Mouse (Mus musculus) gastrocnemius, postnatal 25 days (tissue): Measurements from ENCODE around the gene Pla2g4e. TPM values are rescaled to one million over a fixed set of nuclear protein-coding genes. Genes with fewer than 3 reads are reported as not detected.
A peak's percentile ranks its signal among the peaks of the same experiment; 100 is the strongest.

Experiments used
- DNase-seq: peaks from one replicate; pipeline ENCODE4 v3.0.0; 2022
- total RNA-seq, 2 experiments: library from RNA; stranded (reverse); gene quantifications; 1 replicate in 1 of 2; 2 replicates in 1 of 2; pipeline ENCODE4 v1.2.3; 2021

Gene Pla2g4e
- total RNA-seq, 2 experiments from 2014 or later: 26.9 to 28.8 TPM

DNA sequence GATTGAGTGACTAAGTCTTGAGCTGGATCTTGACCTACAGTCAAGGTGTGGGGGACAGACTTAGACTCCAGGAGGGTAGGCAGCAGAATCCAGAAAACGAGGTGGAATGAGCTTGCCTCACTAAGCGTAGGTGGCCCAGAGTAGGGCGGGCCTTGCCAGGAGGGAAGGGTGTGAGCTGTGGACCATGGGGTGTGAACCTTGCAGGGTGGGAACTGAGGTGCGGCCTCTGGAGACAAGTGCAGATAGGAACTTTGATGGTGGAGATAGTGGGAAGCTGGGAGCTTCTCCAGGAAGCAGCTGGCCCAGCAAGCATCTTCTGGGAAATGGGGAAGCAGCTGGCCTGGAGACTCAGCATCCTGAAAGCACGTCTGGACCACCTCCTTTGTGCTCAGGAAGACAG lies 7.4 kb downstream of the Pla2g4e start:
- no peak for DNase-seq

DNA sequence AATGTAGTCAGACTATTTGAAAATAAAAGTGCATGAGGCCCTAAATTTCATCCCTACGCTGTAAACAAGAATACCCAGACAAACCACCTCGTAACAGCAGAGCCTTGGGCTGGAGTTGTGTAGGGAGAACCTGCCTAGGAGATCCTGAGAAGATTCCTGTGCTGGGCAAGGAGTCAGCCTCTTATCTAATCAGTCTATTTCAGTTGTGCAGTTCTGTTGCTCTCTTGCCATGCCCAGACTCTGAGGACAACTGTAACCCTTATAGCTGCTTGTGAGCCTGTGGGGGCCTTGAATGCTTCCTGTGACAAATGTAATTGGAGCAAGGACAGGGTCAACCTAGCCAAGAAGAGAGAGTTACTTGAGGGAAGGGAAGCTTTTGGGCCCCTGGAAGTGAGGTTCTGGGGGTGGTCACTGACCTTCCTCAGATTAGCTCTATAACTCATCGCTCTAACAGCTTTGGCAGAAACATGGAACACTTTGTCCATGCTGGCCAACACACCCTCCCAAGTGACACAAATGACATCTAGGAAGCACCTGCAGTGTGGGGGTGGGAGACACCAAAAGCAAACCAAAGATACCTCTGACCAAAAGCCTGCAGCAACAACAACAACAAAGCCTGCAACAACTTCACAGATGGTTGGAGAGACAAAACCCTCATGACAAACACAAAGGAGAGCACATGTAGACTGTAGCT lies 9.0 kb downstream of the Pla2g4e start:
- peak; percentile 53 for DNase-seq

DNA sequence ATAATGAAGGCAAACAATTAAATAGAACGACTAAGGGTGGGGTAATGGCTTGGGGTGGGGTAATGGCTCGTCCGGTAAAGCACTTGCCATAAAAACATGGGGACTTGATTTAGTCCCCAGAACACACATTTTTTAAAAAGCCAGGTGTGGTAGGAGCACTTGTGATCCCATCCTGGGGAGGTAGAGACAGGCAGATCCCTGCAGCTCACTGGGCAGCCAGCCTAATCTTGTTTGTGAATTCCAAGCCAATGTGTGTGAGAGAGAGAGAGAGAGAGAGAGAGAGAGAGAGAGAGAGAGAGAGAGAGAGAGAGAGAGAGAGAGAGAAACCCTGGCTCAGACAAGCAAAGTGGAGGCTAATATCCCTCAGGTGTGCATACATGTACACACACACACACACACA lies 9.8 kb downstream of the Pla2g4e start:
- no peak for DNase-seq

DNA sequence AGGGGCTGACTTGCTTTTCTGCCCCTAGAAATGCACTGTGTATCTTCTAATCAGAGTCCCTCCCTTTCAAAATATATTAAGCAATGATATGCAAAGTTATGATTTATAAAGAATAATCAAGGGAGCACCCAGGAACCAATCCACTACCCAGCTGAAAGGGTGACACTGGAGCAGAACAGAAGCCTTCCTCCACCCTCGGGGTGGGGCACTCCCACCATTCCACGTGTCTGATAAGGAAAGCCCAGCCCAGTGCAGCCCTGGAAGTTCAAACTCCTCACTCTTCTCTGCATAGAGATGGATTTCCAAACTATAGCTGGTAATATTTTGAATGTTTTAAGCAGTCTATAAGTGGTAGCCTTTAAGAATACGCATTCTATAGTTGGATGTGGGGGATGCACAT lies 13.5 kb downstream of the Pla2g4e start:
- no peak for DNase-seq

DNA sequence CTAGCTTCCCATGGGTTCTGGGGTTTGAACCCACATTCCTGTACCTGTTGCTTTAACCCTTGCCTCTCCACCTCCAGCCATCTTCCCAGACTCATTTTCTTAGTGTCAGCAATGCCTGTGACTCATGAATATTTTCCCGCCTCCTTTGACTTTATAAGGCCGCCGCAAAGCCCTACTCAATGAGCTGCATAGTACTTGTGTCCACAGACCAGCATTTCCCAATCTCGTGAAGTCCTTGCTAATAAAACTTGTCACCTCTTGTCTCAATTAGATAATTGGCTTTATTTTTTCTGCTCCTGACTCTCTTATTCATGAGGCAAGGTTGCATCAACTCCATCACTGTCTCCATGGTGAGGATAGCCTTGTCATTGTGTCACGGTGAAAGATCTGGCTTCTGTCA lies 30.5 kb downstream of the Pla2g4e start:
- no peak for DNase-seq

DNA sequence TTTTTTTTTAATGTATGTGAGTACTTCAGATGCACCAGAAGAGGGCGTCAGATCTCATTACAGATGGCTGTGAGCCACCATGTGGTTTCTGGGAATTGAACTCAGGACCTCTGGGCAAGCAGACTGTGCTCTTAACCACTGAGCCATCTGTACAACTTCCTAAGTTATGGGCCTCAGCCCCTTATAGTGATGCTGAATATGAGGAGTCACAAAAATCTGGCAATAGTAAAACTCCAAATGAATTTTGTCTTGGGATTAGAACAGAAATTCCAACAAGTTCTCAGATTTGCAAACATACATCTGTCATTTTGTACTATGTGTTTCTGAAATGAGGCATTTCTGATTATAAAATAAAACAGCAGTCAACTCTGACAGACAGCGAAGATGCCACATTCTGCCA lies 33.7 kb downstream of the Pla2g4e start:
- DNase-seq: no peak

DNA sequence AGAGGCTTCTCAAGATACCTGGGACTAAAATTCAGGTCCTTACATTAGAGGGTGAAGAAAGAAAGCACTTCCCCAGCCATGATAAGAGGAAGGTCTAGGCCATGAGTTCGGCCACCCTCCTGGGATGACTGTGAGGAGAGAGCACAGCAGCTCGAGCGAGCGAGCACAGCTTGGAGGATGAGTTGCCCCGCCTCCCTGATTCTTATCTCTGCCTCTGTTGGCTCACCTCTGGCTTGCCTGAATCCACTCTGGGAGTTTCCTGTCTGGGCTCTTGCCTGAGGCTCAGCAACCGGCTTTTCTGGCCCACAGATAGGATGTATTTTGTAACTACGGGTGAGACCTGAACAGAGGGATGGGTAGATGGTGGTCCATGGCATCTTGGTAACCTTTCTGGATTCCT lies 37.2 kb downstream of the Pla2g4e start:
- DNase-seq: no peak

DNA sequence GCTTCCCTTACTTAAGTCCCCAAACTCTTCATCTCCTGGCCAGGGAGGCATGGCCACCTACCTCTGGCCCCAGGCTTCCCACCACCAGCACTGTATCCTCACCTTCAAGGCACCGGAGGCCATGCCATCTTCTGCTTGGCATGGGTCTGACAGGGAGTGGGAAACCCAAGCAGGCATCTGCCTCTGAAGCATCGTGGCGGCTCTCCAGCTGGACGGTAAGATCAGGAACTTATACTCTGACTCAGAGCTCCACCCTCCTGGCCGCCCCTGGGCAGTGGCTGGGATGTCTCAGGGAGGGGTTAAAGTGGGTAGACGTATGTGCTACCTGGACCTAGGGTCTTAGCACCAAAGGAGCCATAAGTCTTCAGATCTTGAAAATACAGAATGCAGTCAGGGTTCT lies 38.1 kb downstream of the Pla2g4e start:
- peak; percentile 73 for DNase-seq

DNA sequence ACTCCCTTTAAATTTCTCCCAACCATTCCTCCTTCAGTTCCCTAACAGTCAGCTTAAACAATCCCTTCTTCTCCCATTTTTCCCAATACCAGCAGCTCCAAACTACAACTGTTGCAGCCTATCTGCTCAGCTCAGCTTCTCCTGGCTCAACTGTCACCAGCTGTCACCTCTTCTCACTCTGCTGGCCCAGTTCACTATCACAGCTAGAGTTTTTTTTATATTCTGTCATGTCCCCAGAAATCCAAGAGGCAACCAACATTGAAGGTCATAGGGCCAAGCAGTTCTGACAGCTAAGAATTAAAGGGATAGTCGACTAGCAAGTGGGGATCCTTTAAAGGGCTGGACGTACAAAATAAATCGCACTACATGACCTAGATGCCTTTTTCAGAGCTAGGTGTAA lies 41.4 kb downstream of the Pla2g4e start:
- DNase-seq: peak; percentile 56

DNA sequence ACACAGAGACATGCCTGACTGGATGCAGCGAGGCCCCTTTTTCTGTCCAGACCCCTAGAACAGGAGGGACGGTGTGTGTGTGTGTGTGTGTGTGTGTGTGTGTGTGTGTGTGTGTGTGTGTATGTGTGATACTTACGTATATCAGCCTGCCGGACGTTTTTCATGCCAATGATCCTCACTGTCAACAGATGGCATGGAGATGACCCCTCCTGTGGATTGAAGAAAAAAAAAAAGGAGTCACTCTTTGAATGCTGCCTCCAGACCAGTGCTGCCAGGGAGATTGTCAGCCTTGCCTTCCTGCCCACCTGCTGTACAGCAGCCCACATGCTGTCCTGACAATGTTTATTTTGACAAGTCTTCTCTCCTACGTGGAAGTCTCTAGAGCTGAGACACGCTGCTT lies 45.1 kb downstream of the Pla2g4e start:
- DNase-seq: no peak

DNA sequence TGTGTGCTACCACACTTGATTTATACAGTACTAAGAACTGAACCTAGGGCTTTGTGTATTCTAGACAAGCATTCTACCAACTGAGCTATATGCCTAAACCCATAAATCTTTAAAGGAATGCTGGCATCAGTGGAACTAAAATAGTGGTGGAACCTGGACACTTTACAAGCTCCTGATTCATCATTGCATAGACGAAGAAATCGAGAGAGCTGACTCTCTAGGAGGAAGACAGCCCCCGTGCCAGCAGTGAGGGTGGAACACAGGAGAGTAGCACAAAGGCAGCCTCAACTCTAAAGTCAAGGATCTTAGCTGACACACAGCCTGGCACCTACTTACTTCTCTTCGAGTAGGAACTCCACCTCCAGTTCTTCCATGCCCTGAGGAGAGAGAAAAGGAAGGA lies 57.0 kb downstream of the Pla2g4e start:
- DNase-seq: no peak

DNA sequence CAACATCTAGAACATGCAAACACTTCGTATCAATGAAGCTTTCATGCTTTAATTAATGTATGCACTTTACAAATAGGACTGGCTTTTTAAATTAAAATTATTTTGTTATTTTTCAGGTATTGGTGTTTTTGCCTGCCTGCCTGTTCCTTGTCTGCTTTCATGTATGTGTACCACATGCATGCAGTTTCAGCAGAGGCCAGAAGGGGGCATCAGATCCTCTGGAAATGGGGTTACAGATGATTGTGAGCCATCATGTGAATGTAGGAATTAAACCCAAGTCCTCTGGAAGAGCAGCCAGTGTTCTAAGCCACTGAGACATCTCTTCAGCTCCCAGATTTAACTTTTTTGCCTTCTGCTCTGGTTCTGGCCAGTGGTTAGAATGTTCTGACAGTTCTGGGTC lies 57.6 kb downstream of the Pla2g4e start:
- DNase-seq: no peak

DNA sequence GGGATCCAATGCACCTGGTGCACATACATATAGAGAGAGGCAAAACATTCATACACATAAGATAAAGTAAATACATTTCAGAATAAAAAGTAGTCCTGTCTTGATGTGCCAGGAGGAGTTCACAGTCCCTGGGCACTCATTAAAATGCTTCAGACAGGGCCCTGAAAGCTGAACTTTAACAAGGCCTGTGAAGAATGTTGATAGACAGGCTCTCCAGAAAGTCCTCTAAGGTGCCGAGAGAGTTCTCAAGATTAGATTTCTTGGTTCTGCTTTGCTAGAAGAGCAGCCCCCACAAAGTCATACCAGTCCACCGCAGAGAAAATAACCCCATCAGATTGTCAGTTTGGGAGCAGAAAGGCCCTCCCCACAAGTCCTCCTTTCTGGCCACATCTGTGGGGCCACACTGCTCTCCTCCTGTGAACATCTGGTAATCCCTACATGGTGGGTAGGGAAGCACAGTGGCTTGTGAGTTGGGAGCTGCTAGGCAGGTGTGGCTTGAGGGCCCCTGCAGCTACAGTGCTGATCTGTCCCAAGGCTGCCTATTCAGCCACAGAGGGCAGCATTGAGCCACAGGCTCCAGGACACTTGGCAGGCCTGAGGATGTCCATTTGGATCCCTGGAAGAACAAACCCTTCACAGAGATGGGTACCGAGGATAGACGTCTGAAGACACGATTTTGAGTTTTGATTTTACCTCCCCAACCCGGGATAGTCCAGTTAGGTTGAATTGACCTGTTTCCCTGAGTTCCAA lies 59.4 kb downstream of the Pla2g4e start:
- no peak for DNase-seq

DNA sequence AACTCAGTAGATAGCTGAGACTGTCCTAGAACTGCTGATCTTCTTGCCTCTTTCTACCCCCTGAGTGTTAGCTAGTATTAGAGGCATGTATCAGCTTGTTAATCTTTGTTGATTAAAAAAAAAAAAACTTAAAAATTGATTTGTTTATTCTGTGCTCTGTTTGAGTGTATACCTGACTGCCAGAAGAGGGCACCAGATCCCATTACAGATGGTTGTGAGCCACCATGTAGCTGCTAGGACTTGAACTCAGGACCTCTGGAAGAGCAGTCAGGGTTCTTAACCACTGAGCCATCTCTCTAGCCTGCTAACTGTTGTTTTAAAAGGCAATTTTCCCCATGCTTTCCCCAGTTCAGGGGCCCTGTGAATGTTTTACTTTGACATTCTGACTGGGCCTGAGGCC lies 66.2 kb downstream of the Pla2g4e start:
- no peak for DNase-seq

DNA sequence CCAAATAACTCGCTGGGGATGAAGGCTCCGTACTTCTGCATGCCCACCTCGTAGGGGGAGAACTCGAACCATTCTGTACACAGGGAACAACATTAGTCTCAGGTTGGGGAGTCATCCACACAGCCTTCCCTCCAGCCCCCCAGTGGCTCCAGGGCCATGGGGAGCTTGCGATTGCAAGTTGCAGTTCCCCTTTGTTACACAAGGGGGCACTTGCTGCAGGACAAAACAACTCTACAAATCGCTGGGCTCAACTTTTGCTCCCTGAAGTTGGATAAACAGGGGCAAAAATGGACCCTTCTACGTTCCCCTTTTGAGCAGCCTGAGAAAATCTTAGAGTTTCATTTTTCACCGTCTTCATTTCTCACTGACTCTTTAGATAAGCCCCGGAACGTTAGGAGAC lies 71.4 kb downstream of the Pla2g4e start:
- DNase-seq: no peak

DNA sequence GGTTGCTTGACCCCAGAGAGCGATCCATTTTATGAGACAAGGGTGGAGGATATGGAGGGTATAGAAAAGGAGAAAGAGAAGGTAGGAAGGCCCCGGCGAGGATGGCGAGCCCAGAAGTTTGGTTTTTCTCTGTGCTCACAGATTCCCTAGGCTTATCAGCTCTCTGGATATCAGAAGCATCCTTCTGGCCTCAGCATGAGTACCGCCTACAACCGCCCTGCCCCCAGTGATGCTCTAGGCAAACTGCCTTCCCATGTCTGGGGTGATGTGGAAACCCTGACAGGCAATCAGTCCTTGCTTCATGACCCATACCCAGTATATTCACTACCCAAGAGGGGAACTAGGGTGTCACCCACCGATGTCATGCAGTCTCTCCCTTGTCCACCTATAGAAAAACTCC lies 73.8 kb downstream of the Pla2g4e start:
- no peak for DNase-seq

DNA sequence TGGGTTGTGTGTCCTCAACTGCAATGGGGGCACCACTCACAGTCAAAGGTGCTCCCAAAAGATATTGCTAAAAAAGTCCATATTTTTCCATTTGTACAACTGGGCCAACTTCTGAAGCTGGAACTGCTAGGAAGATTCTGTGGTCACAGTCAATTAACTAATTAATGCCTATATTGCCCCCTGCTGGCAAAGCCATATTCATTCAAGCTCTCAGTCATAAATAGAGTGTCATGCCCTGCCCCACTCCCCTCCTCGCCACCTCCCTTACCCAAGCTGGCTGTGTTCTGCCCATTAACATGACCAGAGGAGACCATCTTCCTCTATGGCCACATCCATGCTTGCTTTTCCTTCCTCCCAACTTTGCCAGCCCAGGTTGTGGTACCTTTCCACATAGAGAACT lies 74.4 kb downstream of the Pla2g4e start:
- DNase-seq: no peak

DNA sequence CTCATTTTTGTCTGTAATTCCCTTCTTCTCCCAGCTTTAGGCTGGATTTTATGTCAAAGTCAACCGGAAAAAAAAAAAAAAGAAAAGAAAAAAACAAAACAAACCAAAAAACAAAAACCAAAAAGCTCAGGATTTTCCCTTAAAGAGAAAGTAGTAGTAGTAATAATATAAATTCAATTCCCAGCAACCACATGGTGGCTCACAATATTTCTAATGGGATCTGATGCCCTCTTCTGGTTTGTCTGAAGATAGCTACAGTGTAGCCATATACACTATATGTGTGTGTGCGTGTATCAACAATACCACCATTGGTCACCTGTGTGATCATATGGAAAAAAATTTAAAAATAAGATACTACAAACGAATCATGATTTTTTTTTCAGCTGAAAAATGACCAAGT lies 75.8 kb downstream of the Pla2g4e start:
- no peak for DNase-seq

DNA sequence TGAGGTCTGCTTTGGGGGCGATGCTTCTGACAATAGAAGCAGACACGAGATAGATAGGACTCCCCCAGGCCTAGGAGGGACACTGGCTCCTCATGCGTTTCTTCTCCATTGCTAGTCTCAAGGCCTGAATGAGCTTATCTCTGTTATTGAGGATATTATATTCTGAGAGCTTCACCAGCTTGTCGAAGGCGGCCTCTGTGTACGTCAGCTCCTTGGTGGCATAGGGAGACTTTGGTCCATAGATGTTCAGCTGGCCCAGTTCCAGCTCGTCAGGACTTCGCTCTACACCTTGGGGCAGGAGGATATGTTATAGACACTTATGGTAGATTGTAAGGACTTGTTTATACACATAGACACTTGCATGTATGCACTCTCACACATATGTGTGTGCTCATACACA lies 77.4 kb downstream of the Pla2g4e start:
- DNase-seq: no peak

DNA sequence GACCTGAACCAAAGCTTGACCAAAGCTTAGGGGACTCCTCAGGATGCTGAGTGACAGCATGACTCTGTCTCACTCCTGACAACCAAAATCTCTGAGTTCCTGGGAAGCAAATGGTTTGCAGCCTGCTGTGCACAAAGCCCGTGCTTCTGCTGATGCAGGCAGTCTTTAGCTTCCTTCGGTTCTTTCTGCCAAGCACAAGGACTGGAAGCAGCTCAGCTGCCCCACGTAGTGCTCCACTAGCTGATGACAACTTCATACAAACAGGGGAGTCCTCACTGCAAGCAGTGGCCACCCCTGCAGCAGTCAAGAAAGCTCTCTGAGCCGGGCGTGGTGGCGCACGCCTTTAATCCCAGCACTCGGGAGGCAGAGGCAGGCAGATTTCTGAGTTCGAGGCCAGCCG lies 79.7 kb downstream of the Pla2g4e start:
- DNase-seq: no peak

DNA sequence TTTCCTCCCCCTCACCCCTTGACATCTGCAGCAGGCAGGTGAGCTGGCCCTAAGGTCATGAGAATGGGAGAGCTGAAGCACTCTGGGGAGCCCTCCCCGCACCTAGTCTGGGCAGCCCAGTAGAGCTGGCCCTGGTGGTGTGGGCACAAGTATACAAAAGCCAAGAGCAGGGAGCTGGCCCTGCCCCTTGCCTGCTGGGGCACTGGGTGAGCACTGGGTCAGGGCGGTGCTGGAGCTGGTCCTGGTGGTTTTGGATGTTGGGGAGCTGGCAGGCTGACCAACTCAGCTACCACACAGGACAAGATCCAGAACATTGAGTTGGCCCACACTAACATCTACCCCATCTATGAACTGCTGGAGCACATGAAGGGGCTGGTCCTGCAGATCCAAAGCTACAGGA lies 85.7 kb downstream of the Pla2g4e start:
- peak; percentile 77 for DNase-seq

DNA sequence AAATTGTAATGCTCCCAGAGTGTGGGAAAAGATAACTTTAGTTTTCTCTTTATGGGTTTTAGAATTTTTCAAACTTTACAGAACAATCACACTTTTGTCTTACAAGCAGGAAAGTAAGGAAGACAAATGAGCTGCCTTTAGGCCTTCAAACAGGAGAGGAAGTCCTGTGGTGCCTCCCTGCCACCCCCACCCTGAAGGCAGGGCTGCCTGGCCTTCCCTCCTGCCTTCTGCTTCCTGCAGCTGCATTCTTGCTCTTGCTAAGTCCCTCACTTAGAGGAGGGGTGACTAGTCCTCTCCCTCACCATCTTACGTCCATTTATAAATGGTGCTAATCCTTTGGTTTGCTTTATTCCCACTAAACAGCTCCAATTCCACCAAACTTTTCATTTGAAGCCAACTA lies 86.3 kb downstream of the Pla2g4e start:
- DNase-seq: peak; percentile 40

DNA sequence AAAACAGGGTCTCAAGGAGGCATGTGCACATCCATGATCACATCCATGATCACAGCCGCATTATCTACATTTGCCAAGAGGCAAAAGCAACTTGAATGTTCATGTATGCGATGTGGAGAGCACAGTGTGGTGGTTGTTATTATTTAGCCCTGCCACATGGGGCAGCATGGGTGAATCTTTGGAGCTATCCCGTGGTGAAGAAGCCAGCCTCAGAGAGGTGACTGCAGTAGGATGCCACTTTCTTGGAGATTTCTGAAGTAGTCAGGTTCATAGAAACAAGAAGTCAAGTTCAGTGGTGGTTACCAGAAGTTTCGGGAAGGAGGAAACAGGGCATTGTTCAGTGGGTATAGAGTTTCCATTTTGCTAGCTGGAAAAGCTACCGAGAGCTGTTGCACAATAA lies 87.1 kb downstream of the Pla2g4e start:
- no peak for DNase-seq

DNA sequence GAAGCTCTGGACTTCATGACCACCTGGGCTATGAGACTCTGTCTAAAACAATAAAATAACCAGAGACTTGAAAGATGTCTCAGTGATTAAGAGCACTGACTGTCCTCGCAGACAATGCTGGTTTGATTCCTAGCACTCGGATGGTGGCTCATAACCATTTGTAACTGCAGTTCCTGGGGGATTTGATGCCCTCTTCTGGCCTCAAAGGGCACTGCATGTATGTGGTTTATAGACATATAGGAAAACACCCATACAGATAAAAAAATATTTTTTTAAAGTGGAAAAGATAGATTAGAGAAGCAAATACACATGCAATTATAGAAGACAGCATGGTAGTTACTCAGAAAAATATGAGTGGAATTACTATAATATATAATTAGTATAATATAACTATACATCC lies 87.5 kb downstream of the Pla2g4e start:
- no peak for DNase-seq
